Mouse (Mus musculus): ENCODE measurements at regions not wholly inside any gene's neighbourhood (a gene's known extent, or its start where the extent isn't known, plus 50 kb on each side); places are given as distances from the start of the nearest gene placed in this dataset.

- Histone ChIP-seq H3K4me1 (replicated peaks) (peaks cover 2% of the 10 kb centered on the region; the same call in 1 of the 2 replicates), H3K36me3 (no peaks in the 10 kb centered on the region), H3K9ac (replicated peaks) (no peak overlapping the region), H3K27ac (no peak overlapping the region), H3K9me3 (no peaks in the 10 kb centered on the region), H3K4me2 (no peak overlapping the region), H3K4me3 (replicated peaks) (no peak overlapping the region), H3K27me3 (peaks cover 17% of the 10 kb centered on the region)
- WGBS: 79% methylated on average over 5 of the region's 5 CpGs
- ATAC-seq (ENCODE audit: insufficient number of reproducible peaks, insufficient read depth, low FRiP score, low TSS enrichment, low read depth): no peak
Measured at GRCm38 (mm10) chr2:115519974-115520373, 61.5 kb upstream of the BC052040 start.

DNA sequence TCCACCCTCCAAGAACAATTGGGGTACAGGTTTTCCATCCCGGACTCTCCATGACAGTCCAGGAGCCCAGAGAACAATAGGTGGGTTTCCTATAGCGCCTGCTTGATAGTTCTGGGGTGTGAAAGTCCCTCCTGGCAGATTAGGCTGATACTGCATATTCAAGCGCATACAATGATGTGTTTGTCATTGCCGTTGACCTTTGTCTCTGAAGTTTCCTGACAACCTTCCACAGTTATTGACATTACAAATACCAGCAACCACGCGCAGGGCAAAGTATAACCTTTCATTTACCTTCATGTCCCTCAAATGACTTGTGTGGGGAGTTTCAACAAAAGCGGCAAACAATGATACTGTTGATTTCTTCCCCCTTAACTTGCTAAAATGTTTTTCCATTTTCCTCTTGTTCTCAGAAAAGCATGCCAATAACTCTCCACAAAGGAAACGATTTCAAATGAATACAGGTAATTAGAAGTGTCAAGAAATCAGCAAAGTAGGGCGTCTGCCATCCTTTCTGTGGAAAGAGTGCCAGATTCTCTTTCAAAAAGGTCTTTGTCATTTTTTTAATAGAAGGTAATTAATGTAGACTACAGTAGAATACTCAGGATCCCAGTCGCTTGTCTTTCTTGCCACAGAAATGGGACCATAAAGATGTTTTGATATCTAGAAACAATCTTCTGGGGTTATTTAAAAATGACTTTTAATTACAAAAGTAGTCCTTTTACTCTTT is 60.9 kb upstream of the BC052040 start:
- WGBS: 69% methylated on average over 10 of the region's 10 CpGs
- no peaks in the 10 kb centered on the region for H3K9me3 ChIP-seq
- H3K9ac ChIP-seq (replicated peaks): no peak overlapping the region
- peaks cover 20% of the 10 kb centered on the region for H3K27me3 ChIP-seq
- H3K4me3 ChIP-seq (replicated peaks): no peak overlapping the region
- H3K36me3 ChIP-seq: no peaks in the 10 kb centered on the region
- no peaks in the 10 kb centered on the region for H3K4me1 ChIP-seq (replicated peaks)
- no peak overlapping the region for H3K4me2 ChIP-seq
- no peak overlapping the region for H3K27ac ChIP-seq
- ATAC-seq (ENCODE audit: insufficient number of reproducible peaks, insufficient read depth, low FRiP score, low TSS enrichment, low read depth): no peak

GRCm38 (mm10) chr2:115529878-115530277 is 51.6 kb upstream of the BC052040 start:
- H3K9ac ChIP-seq (replicated peaks): no peak overlapping the region
- H3K4me2 ChIP-seq: no peak overlapping the region
- H3K9me3 ChIP-seq: no peaks in the 10 kb centered on the region
- ATAC-seq (ENCODE audit: insufficient number of reproducible peaks, insufficient read depth, low FRiP score, low TSS enrichment, low read depth): no peak
- H3K36me3 ChIP-seq: no peaks in the 10 kb centered on the region
- no peak overlapping the region for H3K4me3 ChIP-seq (replicated peaks)
- H3K27ac ChIP-seq: no peak overlapping the region
- H3K4me1 ChIP-seq (replicated peaks): no peaks in the 10 kb centered on the region
- WGBS: 90% methylated on average over 2 of the region's 2 CpGs
- H3K27me3 ChIP-seq: peaks cover 14% of the 10 kb centered on the region

All from limb, embryonic 12.5 days (tissue).